Mouse (Mus musculus): ENCODE results near the gene Psmd9.

Psmd9 gene

DNA sequence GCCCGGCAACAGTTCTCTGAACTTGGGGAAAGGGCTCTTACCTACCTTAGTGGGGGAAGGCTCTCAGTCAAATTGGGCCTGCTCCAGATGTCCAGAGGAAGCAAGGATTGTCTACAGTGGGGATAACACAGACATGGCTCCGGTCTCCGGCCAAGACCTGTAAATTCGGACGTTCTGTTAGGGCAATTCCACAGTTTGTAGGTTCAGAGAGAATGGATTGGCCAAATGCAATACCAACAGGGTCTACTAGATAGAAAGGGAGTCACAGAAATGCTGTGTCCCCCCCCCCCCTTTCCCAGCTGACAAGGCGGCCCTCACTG lies 31.3 kb upstream of the Psmd9 start:
- DNase-seq, result no peak

DNA sequence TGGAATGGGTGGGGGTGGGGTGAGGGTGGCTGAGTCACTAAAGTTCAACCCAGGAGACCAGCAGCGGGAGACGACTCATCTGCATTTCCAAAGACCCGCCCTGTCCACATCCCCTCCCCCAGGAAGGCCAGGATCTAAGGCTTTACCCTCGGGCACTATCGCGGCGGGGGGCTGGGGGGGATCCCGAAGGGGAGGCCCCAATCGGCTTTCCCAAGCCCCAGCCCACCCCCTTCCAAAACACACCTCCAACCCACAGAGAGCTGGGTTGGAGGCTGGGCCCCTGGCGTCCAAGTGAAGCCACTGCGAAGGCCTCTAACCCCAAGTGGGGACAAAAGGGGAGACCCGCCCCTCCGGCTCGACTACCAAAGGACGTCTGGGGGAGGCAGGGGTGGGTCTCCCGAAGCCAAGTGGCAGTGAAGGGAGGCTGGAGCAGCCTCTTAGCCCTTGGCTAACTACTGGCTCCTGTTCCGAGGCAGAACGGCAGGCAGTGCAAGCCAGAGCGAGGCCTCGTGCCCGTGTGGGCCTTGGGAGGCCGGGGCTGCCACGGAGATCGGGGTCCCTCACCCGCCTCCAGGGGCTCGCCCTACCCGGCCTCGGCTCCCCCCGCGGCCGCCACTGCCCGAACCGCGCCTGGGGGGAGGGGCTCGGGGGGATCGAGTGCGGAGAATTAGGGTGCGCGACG lies 30.8 kb upstream of the Psmd9 start:
- DNase-seq, result peak; percentile 91

DNA sequence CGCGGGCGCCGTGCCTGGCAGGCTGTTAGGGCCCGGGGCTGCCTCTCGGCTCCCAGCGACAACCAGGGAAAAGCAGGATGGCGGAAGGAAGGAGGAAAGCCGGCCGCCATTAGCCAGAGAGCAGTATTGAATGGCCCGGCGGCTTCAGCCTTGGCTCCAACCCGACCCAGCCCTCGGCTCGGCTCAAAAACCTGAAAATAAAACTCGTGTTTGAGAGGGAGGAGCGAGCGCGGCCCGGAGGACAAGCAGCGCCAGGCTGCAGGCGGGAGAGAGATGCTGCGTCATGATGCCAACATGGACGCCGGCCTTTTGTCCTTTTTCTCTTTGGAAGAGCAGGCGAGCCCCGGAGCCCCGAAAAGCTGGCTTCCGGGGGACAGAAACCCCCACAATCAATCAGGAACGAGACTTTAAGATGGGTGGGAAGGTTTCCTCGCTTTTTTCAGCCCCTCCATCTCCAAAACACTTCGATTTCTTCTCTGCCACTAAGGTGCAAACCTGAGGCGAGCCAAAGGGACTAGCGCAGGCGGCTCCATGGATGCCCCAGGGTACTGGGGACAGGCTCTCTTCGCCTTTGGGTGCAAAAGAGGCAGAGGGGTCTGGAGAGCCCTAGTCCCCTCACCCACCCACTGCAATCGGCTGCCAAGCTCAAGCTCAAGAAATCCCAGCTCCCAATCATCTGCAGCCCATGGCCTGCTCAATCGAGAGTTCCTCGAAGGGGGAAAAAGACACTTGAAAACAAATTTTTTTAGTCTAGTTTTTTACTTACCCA lies 30.1 kb upstream of the Psmd9 start:
- peak; percentile 84 for DNase-seq

DNA sequence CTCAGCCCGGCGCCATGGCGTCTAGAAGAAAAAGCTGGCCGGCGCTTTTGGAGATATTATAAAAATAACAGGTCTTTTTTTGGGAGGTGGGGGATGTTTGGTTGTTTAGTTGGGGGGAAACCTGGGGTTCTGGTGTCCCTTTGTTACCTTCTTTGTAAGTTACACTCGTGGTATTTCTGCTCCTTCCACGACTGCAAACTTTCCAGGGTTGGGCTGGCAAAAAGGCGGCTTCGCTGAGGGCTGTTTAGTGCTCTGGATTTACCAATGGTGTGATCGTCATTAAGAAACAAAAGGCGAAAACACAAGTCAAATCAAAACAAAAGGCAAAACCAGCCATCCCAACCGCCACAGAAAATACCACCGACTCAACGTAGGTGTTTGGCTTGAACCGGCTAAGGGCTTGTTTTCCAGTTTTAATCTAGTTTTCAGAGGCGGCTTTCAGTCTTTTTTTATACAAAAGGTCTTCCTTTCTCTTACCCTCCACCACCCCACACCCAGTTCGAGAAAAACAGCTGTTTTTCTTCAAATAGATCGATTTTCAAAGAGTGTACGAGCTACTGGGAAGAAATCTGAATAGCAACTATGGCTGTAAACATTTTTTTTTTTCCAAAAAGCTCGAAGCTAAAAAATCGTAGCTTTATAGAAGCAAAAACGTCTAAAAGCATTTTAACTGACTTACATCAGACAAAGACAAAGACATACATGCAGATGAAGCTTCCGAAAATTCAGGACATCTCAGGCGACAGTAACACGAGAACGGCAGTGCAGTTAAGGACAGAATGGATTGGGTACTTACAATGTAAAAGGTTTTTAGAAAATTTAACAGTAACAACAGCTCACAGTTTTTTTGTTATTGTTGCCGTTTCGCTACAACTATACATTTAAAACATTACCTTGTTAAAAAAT lies 29.2 kb upstream of the Psmd9 start:
- DNase-seq, result peak; percentile 36

DNA sequence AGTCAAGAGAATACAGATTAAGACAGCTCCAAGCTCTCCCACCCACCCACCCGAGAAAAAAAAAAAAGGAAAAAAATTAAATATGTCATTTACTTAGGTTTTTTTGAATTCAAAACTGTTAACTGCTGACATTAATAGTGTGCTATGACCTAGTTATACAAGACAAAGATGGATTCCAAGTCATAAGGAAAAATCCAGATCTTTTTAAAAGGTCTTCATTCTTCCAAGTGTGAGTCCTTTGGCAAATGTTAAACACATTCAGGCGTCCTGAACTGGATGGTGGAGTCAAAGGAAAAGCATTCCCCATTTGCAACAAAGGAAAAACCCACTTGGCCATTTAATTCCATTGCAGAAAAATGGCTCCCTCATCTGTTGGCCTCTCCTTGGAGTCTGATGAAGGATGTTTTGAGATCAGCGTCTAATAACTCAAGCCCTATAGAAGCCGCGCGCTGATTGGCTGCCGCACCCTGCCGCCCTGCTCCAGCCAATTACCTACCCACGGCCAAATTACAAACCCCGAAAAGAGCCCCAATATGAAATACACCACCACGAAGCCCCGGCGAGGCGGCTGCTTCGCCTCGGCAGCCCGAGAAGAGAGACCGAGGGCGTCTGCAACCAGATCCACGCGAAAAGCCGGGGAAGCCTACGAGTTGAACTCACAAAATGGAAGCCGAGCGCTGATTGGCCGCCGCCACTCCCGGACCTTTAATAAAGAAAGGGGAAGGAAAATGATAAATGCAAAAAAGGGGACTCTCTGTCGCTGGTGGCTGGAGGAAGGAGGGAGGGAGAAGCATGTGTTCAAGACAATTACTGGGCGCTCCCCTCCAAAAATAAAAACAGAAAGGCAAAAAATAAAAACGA lies 28.3 kb upstream of the Psmd9 start:
- DNase-seq, result peak; percentile 96

DNA sequence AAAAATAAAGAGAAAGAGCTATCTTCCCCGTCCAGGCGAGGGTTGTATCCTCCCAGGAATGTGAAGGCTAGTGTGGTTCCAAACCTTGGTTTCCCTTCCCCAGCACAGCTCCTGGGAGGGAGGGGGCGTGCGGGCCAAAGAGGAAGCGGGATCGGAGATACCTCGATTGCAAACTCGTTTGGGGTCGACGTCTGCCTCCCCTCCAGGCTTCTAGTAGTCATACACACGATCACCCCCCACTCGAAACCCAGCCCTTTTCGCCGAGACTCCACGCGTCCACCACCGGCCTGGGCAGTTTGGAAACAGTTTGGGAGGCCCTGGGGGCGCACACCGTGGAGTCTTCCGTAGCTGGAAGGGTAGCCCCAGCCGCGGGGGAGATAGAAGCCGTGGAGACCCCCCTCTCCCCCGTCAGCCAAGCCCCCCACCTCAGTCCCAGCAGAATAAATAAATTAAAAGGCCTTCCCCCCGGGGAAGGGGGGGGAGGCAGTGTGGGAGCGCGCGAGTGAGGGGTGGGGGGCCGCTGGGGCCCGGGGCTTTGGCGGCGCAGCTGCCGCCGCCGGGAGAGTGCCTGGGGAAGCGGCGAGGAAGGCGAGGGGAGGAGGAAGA lies 27.6 kb upstream of the Psmd9 start:
- no peak for DNase-seq

DNA sequence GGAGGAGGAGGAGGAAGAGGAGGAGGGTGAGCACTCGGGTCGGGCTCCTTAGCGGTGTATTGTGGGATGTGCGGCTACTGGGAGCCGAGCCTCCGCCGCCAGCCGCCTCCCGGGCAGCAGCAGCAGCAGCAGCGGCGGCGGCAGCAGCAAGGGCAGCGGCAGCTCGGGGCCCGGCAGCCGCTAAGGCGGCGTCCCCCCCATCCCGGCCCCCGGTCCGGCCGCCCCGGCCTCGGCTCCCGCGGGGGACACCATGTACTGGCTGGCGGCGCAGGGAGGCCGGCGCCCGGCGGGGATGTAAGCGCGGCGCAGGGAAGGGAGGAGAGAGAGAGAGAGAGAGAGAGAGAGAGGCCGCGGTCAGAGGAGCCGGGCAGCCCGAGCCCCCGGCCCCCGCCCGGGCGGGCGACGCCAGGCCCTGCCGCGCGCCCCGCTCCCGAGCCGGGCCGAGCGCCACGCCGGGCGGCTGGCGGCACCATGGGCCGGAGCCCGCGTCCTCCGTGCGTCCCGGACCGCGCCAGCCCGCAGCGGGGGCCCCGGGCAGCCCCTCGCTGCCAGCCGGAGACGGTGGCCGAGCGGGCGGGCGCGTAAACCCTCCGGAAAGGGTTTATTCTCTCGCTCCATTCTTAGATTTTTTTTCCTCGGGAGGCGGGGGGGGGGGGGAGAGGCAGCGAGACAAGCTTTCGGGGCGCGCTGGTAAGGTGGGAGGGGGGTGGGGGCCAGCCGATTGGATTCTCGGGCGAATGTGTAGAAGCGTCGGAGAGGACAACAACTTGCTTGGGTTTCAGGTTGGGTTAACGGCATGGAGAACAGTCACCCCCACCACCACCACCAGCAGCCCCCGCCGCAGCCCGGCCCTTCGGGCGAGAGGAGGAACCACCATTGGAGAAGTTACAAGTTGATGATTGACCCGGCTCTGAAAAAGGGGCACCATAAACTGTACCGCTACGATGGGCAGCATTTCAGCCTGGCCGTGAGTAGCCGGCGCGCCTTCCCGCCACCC lies 26.8 kb upstream of the Psmd9 start, which contains the start of gene Setd1b:
Setd1b (plus strand) TSS at position 33 of the 997 bp plus-strand sequence.
- DNase-seq, result peak; percentile 78

DNA sequence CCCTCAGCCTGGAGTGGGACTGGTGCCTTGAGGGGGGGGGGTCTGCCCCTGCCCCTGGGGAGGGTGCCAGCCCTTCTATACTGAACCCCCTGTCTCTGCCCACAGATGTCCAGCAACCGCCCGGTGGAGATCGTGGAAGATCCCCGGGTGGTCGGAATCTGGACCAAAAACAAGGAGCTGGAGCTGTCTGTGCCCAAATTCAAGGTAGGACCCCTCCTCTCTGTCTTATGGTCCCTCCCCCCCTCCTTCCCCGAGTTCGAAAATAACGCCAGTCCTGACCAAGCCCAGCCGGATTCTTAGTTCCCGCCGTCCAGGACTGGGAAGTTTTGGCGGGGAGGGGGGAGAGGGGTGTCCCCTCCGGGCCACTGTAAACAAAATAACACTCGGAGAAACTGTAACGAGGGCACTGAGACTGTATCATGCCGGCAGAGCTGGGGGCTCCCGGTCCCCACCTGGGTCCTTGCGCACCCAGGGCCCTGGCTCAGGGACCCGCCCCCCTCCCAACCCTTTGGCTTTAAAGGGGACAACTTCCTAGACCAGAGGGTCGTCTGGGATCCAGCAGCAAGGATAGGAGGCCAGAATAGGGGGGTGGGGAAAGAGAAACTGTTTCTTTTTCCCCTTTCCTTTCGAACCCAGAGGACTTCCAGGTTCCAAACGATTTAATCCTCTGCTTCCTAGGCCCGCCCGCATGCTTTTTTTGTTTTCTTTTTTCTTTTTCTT lies 25.8 kb upstream of the Psmd9 start:
- DNase-seq, result peak; percentile 79

DNA sequence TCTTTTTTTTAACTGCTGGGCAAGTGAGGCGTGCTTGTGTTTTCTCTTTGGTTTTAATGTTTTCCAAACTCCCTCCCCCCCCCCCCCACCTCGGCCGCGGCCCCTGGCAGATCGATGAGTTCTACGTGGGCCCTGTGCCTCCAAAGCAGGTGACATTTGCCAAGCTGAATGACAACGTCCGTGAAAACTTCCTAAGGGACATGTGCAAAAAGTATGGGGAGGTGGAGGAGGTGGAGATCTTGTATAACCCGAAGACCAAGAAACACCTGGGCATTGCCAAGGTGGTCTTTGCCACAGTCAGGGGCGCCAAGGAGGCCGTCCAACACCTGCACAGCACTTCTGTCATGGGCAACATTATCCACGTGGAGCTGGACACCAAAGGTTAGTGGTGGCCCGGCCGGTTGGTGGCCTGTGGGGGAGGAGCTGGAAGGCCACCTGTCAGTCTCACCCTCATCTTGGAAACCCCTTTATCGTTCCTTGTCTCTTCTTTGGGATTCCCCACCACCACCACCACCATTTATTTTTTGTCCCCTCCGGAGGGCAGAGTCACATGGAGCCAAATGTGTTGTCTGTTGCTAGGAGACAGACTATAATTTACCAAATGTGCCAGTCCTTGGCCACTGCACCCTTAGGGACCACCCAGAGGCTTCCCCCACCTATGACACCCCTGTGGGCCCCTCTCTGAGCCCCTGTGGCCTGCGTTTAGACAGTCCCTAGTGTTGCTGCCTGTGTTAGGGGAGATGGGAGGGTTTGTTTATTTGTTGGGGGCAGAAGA lies 25.1 kb upstream of the Psmd9 start:
- peak; percentile 47 for DNase-seq

DNA sequence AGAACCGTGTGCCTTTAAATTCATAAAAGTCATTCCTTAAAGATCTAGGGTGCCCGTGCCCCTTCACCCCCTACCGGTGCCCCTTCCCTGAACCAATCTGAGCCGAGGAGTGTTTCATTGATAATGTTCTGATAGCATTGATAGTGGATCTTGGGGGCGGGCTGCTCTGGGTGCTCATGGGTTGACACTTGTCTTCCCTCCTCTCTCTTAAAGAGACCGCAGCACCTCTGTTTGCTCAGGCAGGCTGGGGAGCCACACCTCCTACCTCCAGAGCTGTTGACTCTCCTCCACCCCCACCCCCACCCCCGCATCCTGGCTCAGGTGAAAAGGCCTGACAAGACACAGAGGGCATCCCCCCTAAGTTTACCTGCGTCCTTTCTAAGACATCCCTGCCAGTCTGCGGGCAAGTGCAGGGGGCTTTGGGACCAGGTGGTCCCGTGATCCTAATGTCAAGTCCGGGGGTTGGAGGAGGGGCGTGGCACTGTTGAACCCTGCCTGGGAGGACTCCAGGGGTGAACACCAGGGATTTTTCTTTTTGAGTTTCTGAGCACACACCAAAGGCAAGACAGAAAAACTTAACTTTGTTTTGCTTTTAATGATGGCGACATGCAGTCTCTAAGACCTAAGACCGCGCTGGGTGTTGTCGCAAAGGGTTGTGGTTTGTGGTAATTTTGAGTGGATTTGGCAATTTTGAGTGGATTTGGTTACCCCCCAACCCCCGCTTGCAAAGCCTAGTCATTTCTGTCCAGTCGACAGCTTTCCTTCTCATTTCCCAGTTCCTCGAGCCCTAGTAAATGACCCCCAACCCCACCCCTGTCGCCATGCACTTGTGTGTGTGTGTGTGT lies 24.2 kb upstream of the Psmd9 start:
- no peak for DNase-seq

DNA sequence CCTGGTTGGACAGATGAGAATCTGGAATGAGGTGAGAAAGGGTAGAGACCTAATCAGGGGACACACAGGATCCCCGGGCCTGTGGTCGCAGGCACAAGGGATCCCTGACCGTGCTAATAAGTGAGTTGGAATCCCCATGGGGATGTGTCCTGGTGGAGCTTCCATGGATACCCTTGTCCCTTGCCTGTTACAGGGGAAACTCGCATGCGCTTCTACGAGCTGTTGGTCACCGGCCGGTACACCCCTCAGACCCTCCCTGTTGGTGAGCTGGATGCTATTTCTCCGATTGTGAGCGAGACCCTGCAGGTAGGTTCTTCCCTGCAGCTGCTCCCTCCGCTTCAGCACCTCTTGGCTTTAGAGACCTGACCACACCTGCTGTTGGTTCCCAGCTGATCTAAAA lies 22.9 kb upstream of the Psmd9 start:
- DNase-seq, result no peak

DNA sequence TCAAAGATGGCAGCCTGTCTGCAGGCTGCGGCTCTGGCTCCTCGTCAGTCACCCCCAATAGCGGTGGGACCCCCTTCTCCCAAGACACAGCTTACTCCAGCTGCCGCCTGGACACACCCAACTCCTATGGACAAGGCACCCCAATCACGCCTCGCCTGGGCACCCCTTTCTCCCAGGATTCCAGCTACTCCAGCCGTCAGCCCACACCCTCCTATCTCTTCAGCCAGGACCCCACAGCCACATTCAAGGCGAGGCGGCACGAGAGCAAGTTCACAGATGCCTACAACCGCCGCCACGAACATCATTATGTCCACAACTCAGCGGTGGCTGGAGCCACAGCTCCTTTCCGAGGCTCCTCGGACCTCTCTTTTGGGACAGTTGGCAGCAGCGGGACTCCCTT lies 21.6 kb upstream of the Psmd9 start:
- DNase-seq, result no peak

DNA sequence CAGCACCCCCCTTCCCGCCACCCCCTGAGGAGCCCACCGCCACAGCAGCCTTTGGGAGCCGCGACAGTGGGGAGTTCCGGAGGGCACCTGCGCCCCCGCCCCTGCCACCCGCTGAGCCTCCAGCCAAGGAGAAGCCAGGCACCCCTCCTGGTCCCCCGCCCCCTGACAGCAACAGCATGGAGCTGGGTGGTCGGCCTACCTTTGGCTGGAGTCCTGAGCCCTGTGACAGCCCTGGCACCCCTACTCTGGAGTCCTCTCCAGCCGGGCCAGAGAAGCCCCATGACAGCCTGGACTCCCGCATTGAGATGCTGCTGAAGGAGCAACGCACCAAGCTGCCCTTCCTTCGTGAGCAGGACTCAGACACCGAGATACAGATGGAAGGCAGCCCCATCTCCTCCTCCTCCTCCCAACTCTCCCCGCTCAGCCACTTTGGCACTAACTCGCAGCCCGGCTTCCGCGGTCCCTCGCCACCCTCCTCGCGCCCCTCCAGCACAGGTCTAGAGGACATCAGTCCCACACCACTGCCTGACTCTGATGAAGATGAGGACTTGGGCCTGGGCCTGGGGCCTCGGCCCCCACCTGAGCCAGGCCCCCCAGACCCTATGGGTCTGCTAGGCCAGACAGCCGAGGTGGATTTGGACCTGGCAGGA lies 21.0 kb upstream of the Psmd9 start:
- DNase-seq, result no peak

DNA sequence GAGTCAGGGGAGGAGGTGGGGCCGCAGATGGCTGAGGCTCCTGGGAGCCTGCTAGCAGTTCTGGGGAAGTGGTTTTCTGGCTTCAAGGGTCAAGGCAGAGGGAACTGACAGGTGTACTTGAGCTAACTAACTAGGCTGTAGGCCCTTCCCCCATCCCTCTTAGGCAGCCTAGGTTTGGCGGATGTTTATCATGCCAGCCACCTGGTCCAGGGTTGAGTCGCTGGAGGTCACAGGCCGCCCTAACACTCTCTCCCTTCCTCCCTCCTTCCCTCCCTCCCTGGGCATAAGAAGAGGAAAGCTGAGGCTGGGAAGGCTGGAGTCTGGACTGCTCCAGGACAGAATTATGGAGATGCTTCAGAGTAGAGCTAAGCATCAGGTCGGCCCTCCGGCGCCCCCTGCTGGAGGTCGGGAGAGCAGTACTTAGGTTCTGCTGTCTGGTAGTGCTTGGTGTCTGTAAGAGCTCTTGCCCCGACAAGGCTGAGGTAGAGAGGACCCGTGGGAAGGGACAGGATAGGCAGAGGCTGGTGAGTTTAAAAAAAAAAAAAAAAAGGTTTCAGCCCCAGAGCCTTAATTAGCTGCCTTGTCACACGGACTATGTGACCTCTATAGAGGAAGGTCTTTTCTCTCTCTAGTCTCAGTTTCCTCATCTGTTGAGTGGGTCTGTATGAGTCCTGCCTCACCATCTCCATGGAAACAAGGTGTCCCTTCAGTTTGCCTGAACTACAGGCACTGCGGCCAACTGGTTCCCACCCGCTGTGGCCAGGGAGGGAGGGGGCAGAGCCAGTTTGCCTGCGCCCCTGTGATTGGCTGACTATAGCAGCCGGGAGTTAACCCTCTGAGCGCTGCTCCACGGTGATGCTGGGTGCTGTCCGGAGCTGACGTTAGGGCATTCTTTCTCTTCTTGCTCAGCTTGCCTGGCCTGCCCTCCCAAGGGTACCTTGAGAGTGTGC lies 19.5 kb upstream of the Psmd9 start:
- DNase-seq, result peak; percentile 91

DNA sequence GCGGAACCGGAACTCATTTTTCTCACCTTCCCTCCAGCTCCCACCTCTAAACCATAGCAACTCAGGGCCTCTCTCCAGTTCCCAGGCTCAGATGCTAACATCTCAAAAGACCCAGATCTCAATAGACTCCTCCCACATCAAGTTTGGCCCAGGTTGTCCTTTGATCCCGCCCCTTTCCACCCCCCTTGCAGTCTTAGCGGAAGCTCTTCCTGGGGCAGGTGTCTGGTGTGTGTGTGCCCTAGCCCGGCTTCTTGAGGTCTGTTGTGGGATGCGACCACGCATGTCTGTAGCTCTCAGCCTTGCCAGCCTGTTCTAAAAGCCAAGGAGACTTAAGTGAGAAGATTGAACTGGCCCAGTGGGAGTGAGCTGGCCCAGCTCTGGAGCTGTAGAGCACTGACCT lies 18.6 kb upstream of the Psmd9 start:
- DNase-seq, result no peak

DNA sequence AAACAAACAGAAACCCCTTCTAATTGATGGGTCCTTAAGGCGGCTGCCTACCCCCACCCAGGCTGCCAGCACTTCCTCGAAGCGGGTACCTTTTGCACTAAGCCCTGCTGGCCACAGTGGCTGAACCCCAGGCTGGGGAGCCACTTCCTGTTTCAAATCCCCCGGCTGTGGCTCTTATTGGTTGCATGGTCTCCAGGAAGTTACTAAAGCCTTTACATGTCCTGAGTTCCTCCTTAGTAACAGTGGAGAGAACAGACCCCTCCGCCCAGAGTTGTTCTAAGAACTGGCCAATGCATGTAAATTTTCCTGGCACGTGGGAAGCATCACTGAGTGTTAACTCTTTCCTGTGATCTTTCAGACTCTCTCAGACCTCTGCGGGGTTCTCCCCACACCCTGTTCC lies 18.1 kb upstream of the Psmd9 start:
- no peak for DNase-seq
